Mouse (Mus musculus): ENCODE results near the gene Haus8.

The Haus8 gene

DNA sequence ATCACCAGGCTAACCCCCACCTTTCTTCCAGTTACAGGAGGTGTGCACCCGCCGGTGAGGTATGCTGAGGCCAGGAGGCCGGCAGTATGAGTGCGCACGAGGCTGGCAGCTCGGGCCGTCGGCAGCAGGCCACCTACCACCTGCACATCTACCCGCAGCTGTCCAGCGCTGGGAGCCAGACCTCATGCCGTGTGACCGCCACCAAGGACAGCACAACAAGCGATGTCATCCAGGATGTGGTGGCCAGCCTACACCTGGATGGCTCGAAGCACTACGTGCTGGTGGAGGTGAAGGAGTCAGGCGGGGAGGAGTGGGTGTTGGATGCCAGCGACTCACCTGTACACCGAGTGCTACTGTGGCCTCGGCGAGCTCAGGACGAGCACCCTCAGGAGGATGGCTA lies 17.5 kb upstream of the Haus8 start:
- no peak for TF ChIP-seq GATA4 (IDR thresholded peaks at IDR 0.05; ENCODE audit: insufficient replicate concordance, low read length)

DNA sequence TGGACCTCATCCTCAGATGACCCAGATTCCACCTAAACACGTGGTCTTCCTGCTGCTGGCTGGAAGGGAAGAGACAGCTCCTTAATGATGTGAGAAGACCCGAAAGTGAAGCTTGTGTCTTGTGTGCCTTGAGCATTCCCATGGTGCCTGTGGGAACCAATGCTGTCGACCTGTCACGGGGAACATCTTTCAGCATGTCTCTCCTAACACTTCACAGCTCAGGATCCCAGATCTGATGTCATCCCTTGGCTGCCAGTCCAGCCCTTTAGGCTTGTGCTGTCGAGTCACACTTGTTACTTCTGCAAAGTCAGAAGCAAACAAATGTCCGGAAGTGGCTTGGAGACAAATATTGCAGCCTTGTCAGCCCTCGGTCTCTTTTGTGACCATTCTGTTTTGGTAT lies 16.4 kb upstream of the Haus8 start:
- no peak for TF ChIP-seq GATA4 (IDR thresholded peaks at IDR 0.05; ENCODE audit: insufficient replicate concordance, low read length)

GRCm38 (mm10) chr8:71288441-71288949 lies 15.8 kb upstream of the Haus8 start:
- no peak for TF ChIP-seq GATA4 (IDR thresholded peaks at IDR 0.05; ENCODE audit: insufficient replicate concordance, low read length)

DNA sequence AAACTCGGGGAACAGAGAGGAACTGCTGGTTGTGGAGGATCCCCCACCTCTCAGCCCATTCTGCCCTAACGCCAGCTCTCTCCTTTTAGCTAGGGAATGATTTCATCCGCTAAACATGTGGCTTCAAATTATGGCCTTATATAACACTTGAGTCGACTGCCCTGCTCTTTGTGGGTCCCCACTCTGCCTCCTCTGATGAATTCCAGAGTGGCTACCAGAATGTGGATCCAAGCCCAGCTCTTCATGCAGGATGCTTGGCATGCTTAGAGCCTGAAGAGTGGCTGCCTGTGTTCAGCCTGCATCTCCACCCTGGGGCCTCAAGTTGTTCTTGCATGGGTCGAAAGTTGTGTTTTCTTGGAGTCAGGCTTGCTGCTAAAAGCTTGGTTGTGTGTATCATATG lies 9.9 kb upstream of the Haus8 start:
- no peak for TF ChIP-seq GATA4 (IDR thresholded peaks at IDR 0.05; ENCODE audit: insufficient replicate concordance, low read length)

DNA sequence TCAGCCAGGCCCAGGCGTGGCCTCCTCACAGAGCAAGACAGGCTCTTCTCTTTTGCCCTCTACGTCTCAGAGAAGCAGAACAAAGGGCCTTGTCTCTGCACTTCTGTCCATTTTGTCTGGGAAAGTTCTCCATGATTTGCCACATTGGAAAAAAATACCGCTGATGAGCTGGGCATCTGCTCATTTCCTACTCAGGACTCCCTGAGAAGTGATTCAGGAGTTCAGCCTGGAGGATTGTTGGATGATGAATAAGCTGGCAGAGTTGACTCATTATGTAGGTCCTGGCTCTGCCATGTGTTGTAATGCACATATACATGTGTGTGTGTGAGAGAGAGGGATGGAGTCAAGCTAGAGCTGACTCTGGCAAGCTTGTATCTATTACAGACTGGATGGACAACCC lies 3.4 kb upstream of the Haus8 start:
- no peak for TF ChIP-seq GATA4 (IDR thresholded peaks at IDR 0.05; ENCODE audit: insufficient replicate concordance, low read length)

GRCm38 (mm10) chr8:71274478-71274877 lies 1.7 kb upstream of the Haus8 start:
- no peak for TF ChIP-seq GATA4 (IDR thresholded peaks at IDR 0.05; ENCODE audit: insufficient replicate concordance, low read length)

DNA sequence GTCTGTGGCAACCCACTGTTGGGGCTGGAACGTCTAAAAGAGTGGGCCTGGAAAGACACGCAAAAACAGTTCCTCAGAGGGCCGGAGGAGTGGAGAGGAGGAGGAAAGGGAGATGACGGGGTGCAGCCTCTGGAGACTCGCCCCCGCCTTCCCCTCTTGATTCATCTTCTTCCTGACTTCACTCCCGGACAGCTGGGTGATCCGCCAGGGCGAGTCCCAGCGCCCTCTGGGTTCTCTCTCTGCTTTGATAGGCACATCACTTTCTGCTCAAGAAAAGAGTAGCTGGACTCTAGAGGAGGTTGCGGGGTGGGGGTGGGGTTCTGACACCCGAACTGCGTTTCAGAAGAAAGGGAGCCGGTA lies 397 bp upstream of the Haus8 start:
- no peak for TF ChIP-seq GATA4 (IDR thresholded peaks at IDR 0.05; ENCODE audit: insufficient replicate concordance, low read length)

GRCm38 (mm10) chr8:71271630-71272029 lies 1.1 kb downstream of the Haus8 start:
- no peak for TF ChIP-seq GATA4 (IDR thresholded peaks at IDR 0.05; ENCODE audit: insufficient replicate concordance, low read length)

DNA sequence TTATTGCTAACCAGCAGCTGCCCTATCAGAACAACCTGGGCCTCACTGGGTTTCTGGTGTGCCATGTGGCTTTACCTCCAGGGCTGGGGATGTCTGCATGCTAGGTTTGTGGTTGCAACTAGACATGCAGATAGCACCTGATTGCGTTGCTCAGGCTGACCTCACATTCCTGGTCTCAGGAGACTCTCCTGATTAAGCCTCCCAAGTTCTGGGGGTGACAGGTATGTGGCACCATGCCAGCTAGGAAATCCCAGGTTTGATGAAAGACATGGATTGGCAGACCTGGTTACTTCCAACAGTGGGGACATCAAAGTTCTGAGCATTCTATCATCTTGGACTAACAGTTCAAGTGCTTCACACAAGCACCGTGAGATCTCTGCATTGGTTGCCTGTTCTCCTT lies 5.0 kb downstream of the Haus8 start:
- TF ChIP-seq GATA4 (IDR thresholded peaks at IDR 0.05; ENCODE audit: insufficient replicate concordance, low read length) = no peak

- TF ChIP-seq GATA4 (IDR thresholded peaks at IDR 0.05; ENCODE audit: insufficient replicate concordance, low read length) = no peak
Observed at GRCm38 (mm10) chr8:71261234-71261633, 11.5 kb downstream of the Haus8 start.

DNA sequence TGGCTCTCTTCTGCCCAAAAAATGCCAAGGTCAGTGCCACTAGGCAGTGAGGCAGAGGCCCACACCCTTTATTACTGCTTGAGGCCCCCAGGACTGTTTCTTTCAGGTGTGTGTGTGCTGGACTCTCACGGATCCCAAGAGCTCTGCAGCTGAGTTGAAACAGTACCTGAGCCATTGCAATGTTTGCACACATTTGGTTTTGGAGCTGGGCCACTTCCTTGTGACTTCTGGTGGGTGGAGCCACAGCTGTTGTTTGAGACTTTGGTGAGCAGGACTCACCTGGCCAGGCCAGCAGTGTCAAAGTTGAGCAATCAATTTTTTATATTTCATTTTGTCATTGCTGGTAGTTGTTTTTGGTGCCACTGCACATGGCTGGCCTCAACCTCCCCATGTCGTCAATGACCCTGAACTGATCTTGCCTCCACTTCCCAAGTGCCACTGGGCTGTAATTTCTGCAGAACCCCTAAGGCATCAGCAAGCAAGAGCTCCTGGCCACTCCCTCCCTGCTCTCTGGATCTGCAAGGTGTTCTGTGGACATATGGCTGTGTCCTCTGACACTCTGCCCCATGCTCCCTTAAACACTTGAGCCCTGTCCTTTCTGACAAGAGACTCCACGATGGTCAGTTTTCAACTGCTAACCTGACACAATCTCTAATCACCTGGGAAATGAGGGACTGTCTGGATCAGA lies 16.0 kb downstream of the Haus8 start:
- TF ChIP-seq GATA4 (IDR thresholded peaks at IDR 0.05; ENCODE audit: insufficient replicate concordance, low read length) = no peak

GRCm38 (mm10) chr8:71248203-71248602 lies 24.5 kb downstream of the Haus8 start:
- TF ChIP-seq GATA4 (IDR thresholded peaks at IDR 0.05; ENCODE audit: insufficient replicate concordance, low read length) = no peak

GRCm38 (mm10) chr8:71242757-71243156 lies 30.0 kb downstream of the Haus8 start:
- TF ChIP-seq GATA4 (IDR thresholded peaks at IDR 0.05; ENCODE audit: insufficient replicate concordance, low read length) = no peak

- TF ChIP-seq GATA4 (IDR thresholded peaks at IDR 0.05; ENCODE audit: insufficient replicate concordance, low read length) = no peak
Observed at GRCm38 (mm10) chr8:71224560-71224959, 48.2 kb downstream of the Haus8 start.
